Mouse (Mus musculus) testis, adult 2 months (tissue): Measurements from ENCODE around the gene Ccnb3.

Experiments used
- CTCF ChIP-seq: fragments of 200-500 bp; IDR thresholded peaks from 2 replicates; pipeline ENCODE4 v1.5.1; 2012; ENCODE audit warnings: low read depth, mild to moderate bottlenecking, inconsistent platforms, low read length, moderate library complexity; ENCODE audit not compliant: control insufficient read depth, insufficient read depth, insufficient replicate concordance
- POLR2A ChIP-seq: fragments of 200-500 bp; IDR thresholded peaks from 2 replicates; pipeline ENCODE4 v1.6.1; 2012; ENCODE audit warnings: low read depth, mild to moderate bottlenecking, inconsistent platforms, low read length, moderate library complexity; ENCODE audit not compliant: control insufficient read depth

DNA sequence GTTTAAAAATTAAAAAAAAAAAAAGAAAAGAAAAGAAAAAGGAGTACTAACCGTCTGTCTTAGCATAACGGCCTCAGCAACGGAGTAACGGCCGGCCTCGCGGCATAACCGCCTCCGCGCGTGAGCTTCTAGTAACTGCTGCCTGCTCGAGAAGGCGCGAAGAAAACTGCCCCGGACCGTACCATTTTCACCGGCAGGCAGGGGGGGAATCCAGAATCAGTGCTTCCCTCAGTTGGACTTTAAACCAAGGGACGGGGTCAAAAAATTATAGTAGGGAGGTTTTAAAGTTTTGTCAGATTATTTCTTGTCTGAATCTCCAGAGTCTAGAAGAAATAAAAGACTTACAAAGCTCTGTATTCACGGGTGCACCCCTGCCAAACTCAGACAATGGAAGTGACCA, at the start of gene Ccnb3:
- TF ChIP-seq CTCF: no peak
- no peak for TF ChIP-seq POLR2A
